Mouse (Mus musculus): ENCODE measurements around the gene Gdf9.

DNA sequence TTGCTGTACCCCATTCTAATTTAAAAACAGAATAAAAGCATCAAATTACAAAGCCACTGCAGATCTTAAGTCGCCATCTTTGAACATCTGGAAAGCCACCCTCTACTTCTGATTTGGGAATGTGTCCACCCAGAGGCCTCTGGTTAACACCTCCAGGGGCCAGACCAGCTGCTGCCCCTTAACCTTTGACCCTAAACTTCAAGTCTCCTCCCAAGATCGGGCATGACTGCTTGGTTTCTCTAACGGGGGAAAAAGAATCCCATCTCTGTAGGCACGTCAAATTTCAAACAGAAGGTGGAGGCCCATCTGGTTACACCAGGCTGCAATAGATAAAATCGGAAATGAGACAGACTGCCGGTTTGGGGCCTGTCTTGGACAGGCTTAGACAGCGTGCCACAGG, 47.0 kb downstream of the Gdf9 start:
- TF ChIP-seq CTCF (IDR thresholded peaks at IDR 0.05; ENCODE audit: low read depth, low read length) (no peak), POLR2A (IDR thresholded peaks at IDR 0.05; ENCODE audit: extremely low read depth, insufficient read depth, low read length) (no peak)

All from liver, adult 2 months (tissue).